Mouse (Mus musculus) intestine, embryonic 15.5 days (tissue): ENCODE data around the gene Catsper2. TPM values are rescaled to one million over a fixed set of nuclear protein-coding genes. Genes with fewer than 3 reads are reported as not detected.

Experiments used
- ATAC-seq: fragments of 200-750 bp; cut with Nextera tagmentation; 2 replicates; pipeline ENCODE4 v1.8.0; 2017; ENCODE audit warnings: moderate TSS enrichment, moderate library complexity
- H3K27ac ChIP-seq: fragments of 300-500 bp; sonication (generic); 2 replicates; pipeline ENCODE4 v1.5.1; 2015; ENCODE audit warnings: mild to moderate bottlenecking, inconsistent platforms
- H3K27me3 ChIP-seq: fragments of 300-500 bp; sonication (generic); replicated peaks from 2 replicates; pipeline ENCODE4 v1.6.1; 2015; ENCODE audit warnings: inconsistent platforms
- H3K36me3 ChIP-seq: fragments of 300-500 bp; sonication (generic); 2 replicates; pipeline ENCODE4 v1.6.1; 2015; ENCODE audit warnings: inconsistent platforms
- H3K4me1 ChIP-seq: fragments of 300-500 bp; sonication (generic); replicated peaks from 2 replicates; pipeline ENCODE4 v1.6.1; 2015; ENCODE audit warnings: inconsistent platforms
- H3K4me2 ChIP-seq: fragments of 300-500 bp; sonication (generic); replicated peaks from 2 replicates; pipeline ENCODE4 v1.6.1; 2015; ENCODE audit warnings: mild to moderate bottlenecking, inconsistent platforms
- H3K4me3 ChIP-seq: fragments of 300-500 bp; sonication (generic); replicated peaks from 2 replicates; pipeline ENCODE4 v1.5.1; 2015; ENCODE audit warnings: inconsistent platforms
- H3K9ac ChIP-seq: fragments of 300-500 bp; sonication (generic); 2 replicates; pipeline ENCODE4 v1.6.1; 2015; ENCODE audit warnings: inconsistent platforms
- H3K9me3 ChIP-seq: fragments of 300-500 bp; sonication (generic); 2 replicates; pipeline ENCODE4 v1.6.1; 2016; ENCODE audit warnings: inconsistent platforms
- WGBS: fragments of 180-500 bp; shearing (Covaris S2); methylation state at CpG from one replicate; pipeline ENCODE4 v1.1.7; 2015; 5-methylcytosine and 5-hydroxymethylcytosine counted together
- polyA plus RNA-seq: library from polyadenylated mRNA; unstranded; fragments of >200 nt; fragmentation: Nextera tagmentation; extraction: Ambion mirVana; gene quantifications from 2 replicates; pipeline ENCODE4 v1.2.1, GENCODE M21; 2015

The Catsper2 gene
- polyA plus RNA-seq, 1 experiment from 2014 or later = 1.1 TPM

GRCm38 (mm10) chr2:121447006-121447405, 33.4 kb upstream of the Catsper2 start:
- Histone ChIP-seq H3K4me2 (no peak overlapping the region), H3K4me1 (peaks cover 16% of the 10 kb centered on the region; the same call in 1 of the 2 replicates), H3K4me3 (no peak overlapping the region), H3K9ac (no peak overlapping the region), H3K27ac (no peak overlapping the region), H3K36me3 (no peaks in the 10 kb centered on the region; the same call in 1 of the 2 replicates), H3K9me3 (no peaks in the 10 kb centered on the region), H3K27me3 (no peaks in the 10 kb centered on the region)
- WGBS = 78% methylated on average over 3 of the region's 3 CpGs
- no peak for ATAC-seq

GRCm38 (mm10) chr2:121446506-121446905, 32.9 kb upstream of the Catsper2 start:
- Histone ChIP-seq H3K9ac (no peak overlapping the region), H3K9me3 (no peaks in the 10 kb centered on the region), H3K27me3 (no peaks in the 10 kb centered on the region), H3K4me2 (no peak overlapping the region), H3K4me1 (peaks cover 20% of the 10 kb centered on the region; the same call in 1 of the 2 replicates), H3K36me3 (no peaks in the 10 kb centered on the region; the same call in 1 of the 2 replicates), H3K27ac (no peak overlapping the region), H3K4me3 (no peak overlapping the region)
- no peak for ATAC-seq
- WGBS = 91% methylated on average over 4 of the region's 4 CpGs

GRCm38 (mm10) chr2:121445117-121445516, 31.5 kb upstream of the Catsper2 start:
- Histone ChIP-seq H3K27ac (no peak overlapping the region), H3K4me2 (no peak overlapping the region), H3K27me3 (0 out of 2 replicates have a peak, but pooled peaks cover 3% of the 10 kb centered on the region), H3K4me1 (peaks cover 17% of the 10 kb centered on the region; the same call in 1 of the 2 replicates), H3K4me3 (no peak overlapping the region), H3K36me3 (no peaks in the 10 kb centered on the region), H3K9ac (no peak overlapping the region), H3K9me3 (no peaks in the 10 kb centered on the region)
- no peak for ATAC-seq
- WGBS = 86% methylated on average over 3 of the region's 3 CpGs

GRCm38 (mm10) chr2:121444178-121444577, 30.6 kb upstream of the Catsper2 start, which contains the start of gene Ell3:
Gene Ell3 (minus strand): TSS chr2:121444278.
- 90% methylated on average over 1 of the region's 1 CpGs for WGBS
- peak within 1 kb of the TSS; percentile 47; the same call in 1 of the 2 replicates for H3K4me3 ChIP-seq
- no peak for ATAC-seq
- no peak within 1 kb of the TSS for H3K27ac ChIP-seq
- no peaks in the 10 kb centered on the region for H3K9me3 ChIP-seq
- peaks cover 17% of the 10 kb centered on the region; the same call in 1 of the 2 replicates for H3K4me1 ChIP-seq
- H3K27me3 ChIP-seq = 0 out of 2 replicates have a peak, but pooled peaks cover 3% of the 10 kb centered on the region
- no peak within 1 kb of the TSS for H3K9ac ChIP-seq
- no peaks in the 10 kb centered on the region for H3K36me3 ChIP-seq
- H3K4me2 ChIP-seq = peak within 1 kb of the TSS; percentile 91

GRCm38 (mm10) chr2:121443068-121443349, 29.4 kb upstream of the Catsper2 start:
- Histone ChIP-seq H3K9me3 (no peaks in the 10 kb centered on the region), H3K27me3 (0 out of 2 replicates have a peak, but pooled peaks cover 3% of the 10 kb centered on the region), H3K4me3 (peak overlapping the region; percentile 47), H3K4me1 (peaks cover 15% of the 10 kb centered on the region; the same call in 1 of the 2 replicates), H3K27ac (no peak overlapping the region), H3K9ac (peak overlapping the region; percentile 43), H3K4me2 (peak overlapping the region; percentile 91), H3K36me3 (peaks cover 7% of the 10 kb centered on the region; the same call in 1 of the 2 replicates)
- ATAC-seq = peak; percentile 7; the same call in 1 of the 2 replicates
- 9% methylated on average over 8 of the region's 8 CpGs for WGBS

- no peaks in the 10 kb centered on the region for H3K9me3 ChIP-seq
- peak overlapping the region; percentile 91 for H3K4me2 ChIP-seq
- H3K4me1 ChIP-seq = peaks cover 11% of the 10 kb centered on the region; the same call in 1 of the 2 replicates
- peak overlapping the region; percentile 47 for H3K4me3 ChIP-seq
- peak; percentile 95 for ATAC-seq
- 0 out of 2 replicates have a peak, but pooled peaks cover 3% of the 10 kb centered on the region for H3K27me3 ChIP-seq
- WGBS = under 1% methylated on average over 30 of the region's 30 CpGs
- peaks cover 10% of the 10 kb centered on the region; the same call in 1 of the 2 replicates for H3K36me3 ChIP-seq
- H3K27ac ChIP-seq = no peak overlapping the region
- H3K9ac ChIP-seq = peak overlapping the region; percentile 43
Measured at GRCm38 (mm10) chr2:121442259-121443067, 28.9 kb upstream of the Catsper2 start.

- 5% methylated on average over 11 of the region's 11 CpGs for WGBS
- H3K9ac ChIP-seq = peak overlapping the region; percentile 43
- H3K4me1 ChIP-seq = peaks cover 11% of the 10 kb centered on the region; the same call in 1 of the 2 replicates
- ATAC-seq = 0 out of 2 replicates have a peak, but pooled peaks have one; percentile 7
- H3K27me3 ChIP-seq = 0 out of 2 replicates have a peak, but pooled peaks cover 3% of the 10 kb centered on the region
- no peaks in the 10 kb centered on the region for H3K9me3 ChIP-seq
- no peak overlapping the region for H3K27ac ChIP-seq
- peak overlapping the region; percentile 47 for H3K4me3 ChIP-seq
- peaks cover 10% of the 10 kb centered on the region; the same call in 1 of the 2 replicates for H3K36me3 ChIP-seq
- H3K4me2 ChIP-seq = peak overlapping the region; percentile 91
Measured at GRCm38 (mm10) chr2:121441800-121442199, 28.2 kb upstream of the Catsper2 start.

GRCm38 (mm10) chr2:121440834-121441605, 27.4 kb upstream of the Catsper2 start:
- Histone ChIP-seq H3K27ac (no peak overlapping the region), H3K36me3 (peaks cover 10% of the 10 kb centered on the region; the same call in 1 of the 2 replicates), H3K4me3 (no peak overlapping the region), H3K4me1 (peaks cover 11% of the 10 kb centered on the region; the same call in 1 of the 2 replicates), H3K4me2 (no peak overlapping the region), H3K27me3 (0 out of 2 replicates have a peak, but pooled peaks cover 3% of the 10 kb centered on the region), H3K9me3 (no peaks in the 10 kb centered on the region), H3K9ac (no peak overlapping the region)
- no peak for ATAC-seq
- 55% methylated on average over 5 of the region's 5 CpGs for WGBS

GRCm38 (mm10) chr2:121439746-121440145, 26.2 kb upstream of the Catsper2 start:
- no peak for ATAC-seq
- Histone ChIP-seq H3K9ac (no peak overlapping the region), H3K4me2 (no peak overlapping the region), H3K9me3 (no peaks in the 10 kb centered on the region), H3K27me3 (0 out of 2 replicates have a peak, but pooled peaks cover 3% of the 10 kb centered on the region), H3K36me3 (peaks cover 18% of the 10 kb centered on the region), H3K4me1 (peaks cover 11% of the 10 kb centered on the region; the same call in 1 of the 2 replicates), H3K4me3 (no peak overlapping the region), H3K27ac (no peak overlapping the region)
- WGBS = 69% methylated on average over 4 of the region's 4 CpGs

GRCm38 (mm10) chr2:121434854-121435253, 21.3 kb upstream of the Catsper2 start:
- no peak for ATAC-seq
- no peaks in the 10 kb centered on the region for H3K9me3 ChIP-seq
- H3K27me3 ChIP-seq = no peaks in the 10 kb centered on the region
- H3K4me2 ChIP-seq = no peak overlapping the region
- H3K36me3 ChIP-seq = peaks cover 35% of the 10 kb centered on the region
- no peaks in the 10 kb centered on the region for H3K4me1 ChIP-seq
- no peak overlapping the region for H3K9ac ChIP-seq
- no peak overlapping the region for H3K4me3 ChIP-seq
- H3K27ac ChIP-seq = no peak overlapping the region
- 98% methylated on average over 1 of the region's 1 CpGs for WGBS

GRCm38 (mm10) chr2:121425890-121426289, 12.3 kb upstream of the Catsper2 start:
- Histone ChIP-seq H3K4me2 (no peak overlapping the region), H3K4me1 (no peaks in the 10 kb centered on the region), H3K27ac (no peak overlapping the region), H3K36me3 (peaks cover 15% of the 10 kb centered on the region), H3K9ac (no peak overlapping the region), H3K4me3 (no peak overlapping the region), H3K9me3 (no peaks in the 10 kb centered on the region), H3K27me3 (no peaks in the 10 kb centered on the region)
- 92% methylated on average over 2 of the region's 2 CpGs for WGBS
- no peak for ATAC-seq

- no peaks in the 10 kb centered on the region for H3K9me3 ChIP-seq
- 0 out of 2 replicates have a peak, but pooled peaks cover 3% of the 10 kb centered on the region for H3K4me1 ChIP-seq
- H3K9ac ChIP-seq = no peak overlapping the region
- peaks cover 8% of the 10 kb centered on the region; the same call in 1 of the 2 replicates for H3K36me3 ChIP-seq
- no peak for ATAC-seq
- H3K4me3 ChIP-seq = no peak overlapping the region
- no peak overlapping the region for H3K4me2 ChIP-seq
- H3K27me3 ChIP-seq = no peaks in the 10 kb centered on the region
- H3K27ac ChIP-seq = no peak overlapping the region
- 90% methylated on average over 2 of the region's 2 CpGs for WGBS
Measured at GRCm38 (mm10) chr2:121423166-121423565, 9.6 kb upstream of the Catsper2 start.
